Mouse (Mus musculus) mammary gland, adult 2 months (tissue): ENCODE data around the gene Lrit3. TPM values are rescaled to one million over a fixed set of nuclear protein-coding genes. Genes with fewer than 3 reads are reported as not detected.

Source experiments
- polyA plus RNA-seq: library from polyadenylated mRNA; depleted of rRNA; stranded (reverse); fragments of >200 nt; gene quantifications from 2 replicates; pipeline ENCODE4 v1.2.3, GENCODE M21; 2012; ENCODE audit warnings: low replicate concordance; rRNA removed

The Lrit3 gene
- polyA plus RNA-seq: not detected in 2 replicates

DNA sequence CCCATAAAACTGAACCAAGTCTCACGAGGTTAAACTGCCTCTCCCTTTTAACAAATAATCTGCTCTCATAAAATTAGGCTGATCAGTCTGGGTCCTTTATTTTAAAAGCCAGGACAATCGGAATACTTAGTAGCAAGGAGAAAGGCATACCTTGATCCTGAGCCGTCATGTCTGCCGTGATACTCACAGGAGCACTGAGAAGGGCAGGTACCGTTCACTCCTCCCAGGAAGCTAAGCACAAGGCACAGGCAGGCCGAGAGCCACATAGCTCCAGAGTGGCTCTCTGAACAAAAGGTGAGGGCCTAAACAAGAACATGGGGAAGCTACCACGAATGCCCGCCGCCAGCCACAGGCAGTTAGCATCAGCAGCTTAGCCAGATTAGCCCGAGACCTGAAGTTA is at the start of gene Lrit3:
Lrit3 (minus strand) TSS at position 266 of the 400 bp plus-strand sequence.

DNA sequence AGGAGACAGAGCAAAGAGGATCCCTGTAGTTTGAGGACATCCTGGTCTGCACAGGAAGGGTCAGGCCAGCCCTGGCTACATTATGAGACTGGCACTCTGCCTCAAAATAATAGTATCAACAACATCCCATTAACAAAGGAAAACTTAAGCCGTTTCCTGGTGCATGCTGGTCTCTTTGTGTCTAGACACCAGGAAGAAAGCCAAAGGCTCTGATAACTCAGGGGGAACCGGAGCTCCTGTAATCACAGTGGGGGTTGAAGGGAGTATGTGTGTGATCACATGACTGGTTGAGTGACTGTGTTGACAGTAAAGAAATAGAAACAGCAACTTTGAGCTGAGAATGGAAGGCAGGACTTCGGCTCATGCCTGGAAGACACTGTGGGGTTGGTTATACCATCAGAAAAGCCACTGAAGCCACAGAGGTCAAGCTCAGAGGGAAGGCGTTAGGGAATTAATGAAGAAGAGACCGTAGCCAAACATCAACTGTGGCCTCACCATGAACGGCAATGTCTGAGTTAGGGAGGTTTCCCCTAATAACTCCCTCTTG is 31.6 kb upstream of the Lrit3 start, which contains the start of gene Cfi:
Cfi (plus strand) TSS at position 497 of the 547 bp plus-strand sequence.

GRCm38 (mm10) chr3:129831035-129831568 is 27.3 kb upstream of the Lrit3 start, which contains the start of gene Gar1:
Gar1 (minus strand) TSS chr3:129831396.

GRCm38 (mm10) chr3:129822206-129822775 is 18.5 kb upstream of the Lrit3 start, which contains the start of gene Rrh:
Rrh (minus strand) TSS chr3:129822587.

DNA sequence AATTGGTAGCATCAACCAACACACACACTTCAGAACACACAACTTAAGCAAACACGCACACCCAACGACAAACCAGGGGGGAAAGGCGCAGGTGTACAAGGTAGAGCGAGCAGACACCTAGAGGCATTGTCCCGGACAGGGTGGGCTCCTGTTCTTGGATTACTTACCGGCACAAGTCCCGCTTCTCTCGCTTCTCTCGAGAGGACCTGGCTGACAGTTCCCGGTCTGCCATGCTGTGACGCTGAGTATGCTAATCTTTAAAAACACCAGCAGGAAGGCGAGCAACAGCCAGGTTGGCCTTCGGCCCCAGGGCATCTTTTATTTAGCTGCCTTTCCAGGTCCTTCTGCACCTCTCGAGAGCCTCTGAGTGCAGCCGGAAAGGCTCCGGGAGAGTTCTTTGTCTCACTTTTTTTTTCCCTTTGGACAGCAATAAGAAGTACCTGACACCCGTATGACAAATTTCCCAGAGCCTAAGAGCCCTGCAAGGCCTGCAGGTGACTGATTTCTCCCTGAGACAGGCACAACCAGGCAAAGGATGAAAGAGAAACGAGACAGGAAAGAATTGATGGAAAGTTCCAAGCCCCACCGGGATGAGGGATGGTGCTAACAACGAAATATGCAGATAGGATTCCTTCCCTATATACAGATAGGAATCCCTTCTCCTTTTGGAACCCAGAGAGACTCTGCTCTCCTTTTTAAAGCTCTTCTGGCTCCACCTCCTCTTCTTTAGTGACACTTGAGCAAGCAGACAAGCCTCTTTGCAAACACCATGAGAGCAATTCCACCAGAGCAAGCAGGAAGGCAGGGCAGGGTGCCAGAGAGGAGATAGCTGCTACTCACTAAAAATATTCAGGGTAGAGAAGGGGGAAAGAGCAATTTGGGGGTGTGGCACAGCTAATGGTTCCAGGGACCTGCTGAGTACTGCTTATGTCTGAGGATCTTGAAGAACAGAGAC is 48.9 kb downstream of the Lrit3 start, which contains the start of gene Egf:
Egf (minus strand) TSS at position 667 of the 955 bp plus-strand sequence.

Other genes with a start within 250 kb of the Lrit3 start
- 0.93 and 11.4 TPM in 2 replicates for gene Egf, start 48.7 kb downstream of the Lrit3 start, polyA plus RNA-seq
- 0.04 TPM in 1 of 2 replicates, not detected in the other for gene Rrh, start 18.6 kb upstream of the Lrit3 start, polyA plus RNA-seq
- gene Gar1, start 27.4 kb upstream of the Lrit3 start, polyA plus RNA-seq: 11.5 and 13.4 TPM in 2 replicates
- gene Cfi, start 31.9 kb upstream of the Lrit3 start, polyA plus RNA-seq: 0.29 and 0.84 TPM in 2 replicates
- 38.5 and 68.6 TPM in 2 replicates for gene Pla2g12a, start 74.6 kb upstream of the Lrit3 start, polyA plus RNA-seq
- gene Casp6, start 97.4 kb upstream of the Lrit3 start, polyA plus RNA-seq: 24.8 and 33.9 TPM in 2 replicates
- gene Mcub, start 166.2 kb upstream of the Lrit3 start, polyA plus RNA-seq: 8.3 and 9.7 TPM in 2 replicates